Mouse (Mus musculus): ENCODE data around the gene Ppp1ca. TPM values are rescaled to one million over a fixed set of nuclear protein-coding genes. Genes with fewer than 3 reads are reported as not detected.

The Ppp1ca gene
- polyA plus RNA-seq, 1 experiment from 2014 or later = 946 TPM

DNA sequence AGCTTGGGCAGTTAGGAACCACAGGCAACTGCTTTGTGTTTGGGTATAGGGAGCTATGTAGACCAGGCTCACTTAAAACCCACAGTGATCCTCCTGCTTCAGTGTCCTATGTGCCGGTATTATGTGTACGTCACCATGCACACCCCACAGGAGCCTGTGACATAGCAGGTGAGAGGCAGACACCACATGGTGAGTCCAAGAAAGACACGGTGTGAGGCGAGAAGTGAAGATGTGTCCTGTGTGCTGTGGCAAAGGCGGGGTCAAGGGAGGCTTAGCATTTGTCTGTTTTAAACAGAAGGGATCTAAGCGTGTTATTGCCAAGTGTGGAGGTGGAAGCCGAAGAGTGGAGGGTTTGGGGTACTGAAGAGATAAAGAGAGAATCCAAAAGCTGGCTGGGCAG is 34.9 kb downstream of the Ppp1ca start:
- Histone ChIP-seq H3K36me3 (peaks cover 9% of the 10 kb centered on the region; the same call in 1 of the 2 replicates), H3K27ac (no peak overlapping the region), H3K4me3 (no peak overlapping the region), H3K9me3 (no peaks in the 10 kb centered on the region), H3K27me3 (ENCODE audit: insufficient read depth, poor library complexity, severe bottlenecking) (peaks cover 41% of the 10 kb centered on the region), H3K4me1 (peaks cover 26% of the 10 kb centered on the region)
- WGBS = 84% methylated on average over 7 of the region's 7 CpGs
- no peak for DNase-seq (ENCODE audit: low spot score)

DNA sequence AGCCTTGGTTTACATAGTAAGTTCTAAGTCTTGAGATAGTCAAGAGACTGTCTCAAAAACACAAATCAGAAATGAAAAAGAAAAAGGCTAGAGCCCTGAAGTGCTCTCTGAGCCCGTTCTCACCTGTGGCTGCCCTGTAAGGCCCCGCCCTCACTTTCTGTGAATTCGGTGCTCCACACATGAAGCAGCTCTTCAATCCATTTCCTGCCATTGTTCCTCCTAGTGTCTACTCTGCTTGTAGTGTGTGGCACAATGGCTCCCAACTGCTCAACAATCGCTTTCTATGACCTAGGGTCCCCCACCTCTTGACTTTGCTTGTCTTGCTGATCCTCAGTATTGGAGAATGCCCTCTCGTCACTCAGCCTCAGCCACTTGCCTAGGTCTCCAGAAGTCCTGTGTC is 35.6 kb downstream of the Ppp1ca start:
- Histone ChIP-seq H3K36me3 (0 out of 2 replicates have a peak, but pooled peaks cover 2% of the 10 kb centered on the region), H3K9me3 (no peaks in the 10 kb centered on the region), H3K4me1 (peaks cover 25% of the 10 kb centered on the region), H3K27me3 (ENCODE audit: insufficient read depth, poor library complexity, severe bottlenecking) (peaks cover 34% of the 10 kb centered on the region), H3K4me3 (no peak overlapping the region), H3K27ac (0 out of 2 replicates have a peak overlapping the region, but pooled peaks have one; percentile 2)
- WGBS = 54% methylated on average over 5 of the region's 5 CpGs
- no peak for DNase-seq (ENCODE audit: low spot score)

DNA sequence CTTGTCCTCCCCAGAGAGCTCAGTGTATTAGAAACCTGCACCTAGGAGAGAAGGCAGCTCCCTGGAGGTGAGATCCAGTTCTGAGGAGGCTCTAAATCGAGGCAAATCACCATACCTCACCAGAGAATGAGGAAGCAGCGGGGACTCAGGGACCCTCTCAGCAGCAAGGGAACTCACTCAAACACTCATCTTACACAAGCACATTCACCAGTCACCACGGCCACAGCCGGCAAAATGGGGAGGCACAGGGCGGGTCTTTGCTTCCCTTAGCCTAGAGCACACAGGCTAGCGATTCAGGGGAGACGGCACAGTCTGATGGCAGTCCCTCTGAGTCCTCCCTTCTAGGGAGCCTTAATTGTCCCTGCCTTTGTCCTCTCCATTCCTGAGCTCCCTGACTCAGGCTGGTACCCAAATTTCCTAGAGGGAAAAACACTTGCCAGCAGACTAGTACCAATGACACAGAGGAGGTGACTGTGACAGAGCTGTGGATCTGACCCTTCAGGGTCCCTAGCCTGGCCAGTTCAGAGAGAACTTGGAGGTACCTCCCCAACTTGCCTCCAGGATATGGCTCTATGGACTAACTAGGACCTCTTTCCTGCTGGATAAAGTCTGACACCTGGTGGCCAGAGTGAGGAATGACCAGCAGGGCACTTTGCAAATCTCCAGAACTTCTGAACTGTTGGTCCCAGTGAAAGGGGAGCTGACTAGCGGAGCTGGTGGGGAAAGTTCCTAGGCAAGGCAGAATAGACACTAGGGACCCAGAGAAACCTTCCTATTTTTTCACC is 36.2 kb downstream of the Ppp1ca start:
- no peak for DNase-seq (ENCODE audit: low spot score)
- WGBS = 22% methylated on average over 8 of the region's 8 CpGs

DNA sequence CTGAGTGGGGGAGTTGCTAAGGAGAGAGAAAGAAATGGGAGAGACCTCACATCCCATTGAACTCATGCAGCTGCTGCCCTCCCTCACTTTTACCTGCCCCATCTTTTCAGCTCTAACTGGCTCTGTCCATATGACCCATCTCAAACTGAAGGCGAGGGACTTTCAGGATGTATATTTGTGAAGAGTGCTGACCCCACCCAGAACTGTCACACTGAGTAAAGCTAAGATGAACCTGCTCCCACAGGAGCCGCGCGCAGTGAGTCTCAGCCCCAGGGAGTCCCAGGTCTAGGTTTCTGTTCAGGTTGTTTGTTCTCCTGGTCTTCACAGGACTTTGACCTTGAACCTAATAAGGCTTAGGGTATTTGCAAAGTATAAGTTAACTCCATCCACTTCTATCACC is 37.0 kb downstream of the Ppp1ca start:
- H3K27me3 ChIP-seq (ENCODE audit: insufficient read depth, poor library complexity, severe bottlenecking) = peaks cover 31% of the 10 kb centered on the region
- DNase-seq (ENCODE audit: low spot score) = no peak
- H3K27ac ChIP-seq = no peak overlapping the region
- H3K9me3 ChIP-seq = no peaks in the 10 kb centered on the region
- no peaks in the 10 kb centered on the region for H3K36me3 ChIP-seq
- H3K4me1 ChIP-seq = peaks cover 27% of the 10 kb centered on the region
- WGBS = 75% methylated on average over 4 of the region's 4 CpGs
- H3K4me3 ChIP-seq = no peak overlapping the region

More for the DNA sequence above, 36.2 kb downstream of the Ppp1ca start:
- H3K4me1 ChIP-seq = peaks cover 27% of the 10 kb centered on the region
- no peaks in the 10 kb centered on the region for H3K9me3 ChIP-seq
- H3K27me3 ChIP-seq (ENCODE audit: insufficient read depth, poor library complexity, severe bottlenecking) = peaks cover 31% of the 10 kb centered on the region
- peak overlapping the region; percentile 2; the same call in 1 of the 2 replicates for H3K27ac ChIP-seq
- no peak overlapping the region for H3K4me3 ChIP-seq
- no peaks in the 10 kb centered on the region for H3K36me3 ChIP-seq

DNA sequence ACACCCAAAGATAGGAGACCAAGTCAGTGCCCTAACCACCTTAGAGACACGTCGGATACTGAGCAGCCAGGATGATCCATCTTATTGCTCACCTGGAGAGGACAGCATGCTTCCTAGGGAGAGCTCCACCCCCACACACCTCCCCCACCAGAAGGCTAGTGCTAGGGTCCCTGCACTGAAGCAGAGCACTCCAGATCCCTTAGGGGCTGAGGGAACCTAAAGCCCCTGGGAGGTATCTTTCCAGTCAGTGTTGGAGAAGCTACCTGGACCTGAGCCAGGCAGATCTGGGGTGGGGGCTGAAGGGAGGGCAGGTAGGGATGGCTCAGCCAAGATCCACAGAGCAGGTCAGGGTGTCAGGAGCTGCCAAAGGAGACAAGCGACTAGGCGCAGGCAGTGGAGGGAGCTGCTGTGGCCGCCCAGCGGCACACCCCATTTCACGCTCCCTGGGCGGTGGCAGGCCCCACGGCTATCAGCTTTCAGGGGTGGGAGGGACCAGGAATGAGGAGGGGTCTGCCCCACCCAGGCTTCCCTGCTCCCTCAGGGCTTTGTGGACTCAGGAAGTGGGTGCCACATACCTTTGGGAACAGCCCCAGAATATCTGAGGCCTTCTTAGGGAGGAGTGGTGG is 37.7 kb downstream of the Ppp1ca start:
- DNase-seq (ENCODE audit: low spot score) = no peak
- Histone ChIP-seq H3K27ac (peak overlapping the region; percentile 60; the same call in 1 of the 2 replicates), H3K4me1 (peaks cover 27% of the 10 kb centered on the region), H3K36me3 (no peaks in the 10 kb centered on the region), H3K4me3 (no peak overlapping the region), H3K9me3 (no peaks in the 10 kb centered on the region), H3K27me3 (ENCODE audit: insufficient read depth, poor library complexity, severe bottlenecking) (peaks cover 31% of the 10 kb centered on the region)
- 33% methylated on average over 9 of the region's 9 CpGs for WGBS

DNA sequence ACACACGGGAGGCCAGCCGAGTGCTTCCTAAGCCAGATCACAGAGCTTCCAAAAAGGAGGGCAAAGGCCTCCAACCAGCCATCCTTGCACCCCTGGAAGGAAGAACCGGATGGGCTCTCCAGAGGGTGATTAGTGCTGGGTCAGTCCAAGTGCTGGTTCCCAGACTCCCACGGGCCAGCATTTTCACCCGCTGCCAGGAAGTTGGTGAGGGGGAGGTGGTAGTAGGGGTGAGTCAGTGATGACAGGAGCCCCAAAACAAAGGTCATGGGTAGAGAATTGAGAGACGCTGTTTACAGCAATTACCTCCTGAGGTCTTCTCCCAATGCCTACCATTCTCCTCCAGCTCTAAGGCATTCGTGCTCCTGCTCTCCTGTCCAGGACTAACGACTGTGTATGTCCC is 38.5 kb downstream of the Ppp1ca start:
- H3K27me3 ChIP-seq (ENCODE audit: insufficient read depth, poor library complexity, severe bottlenecking) = peaks cover 31% of the 10 kb centered on the region
- WGBS = 68% methylated on average over 8 of the region's 8 CpGs
- no peaks in the 10 kb centered on the region for H3K36me3 ChIP-seq
- DNase-seq (ENCODE audit: low spot score) = no peak
- peak overlapping the region; percentile 36 for H3K27ac ChIP-seq
- H3K9me3 ChIP-seq = no peaks in the 10 kb centered on the region
- H3K4me3 ChIP-seq = no peak overlapping the region
- H3K4me1 ChIP-seq = peaks cover 27% of the 10 kb centered on the region

DNA sequence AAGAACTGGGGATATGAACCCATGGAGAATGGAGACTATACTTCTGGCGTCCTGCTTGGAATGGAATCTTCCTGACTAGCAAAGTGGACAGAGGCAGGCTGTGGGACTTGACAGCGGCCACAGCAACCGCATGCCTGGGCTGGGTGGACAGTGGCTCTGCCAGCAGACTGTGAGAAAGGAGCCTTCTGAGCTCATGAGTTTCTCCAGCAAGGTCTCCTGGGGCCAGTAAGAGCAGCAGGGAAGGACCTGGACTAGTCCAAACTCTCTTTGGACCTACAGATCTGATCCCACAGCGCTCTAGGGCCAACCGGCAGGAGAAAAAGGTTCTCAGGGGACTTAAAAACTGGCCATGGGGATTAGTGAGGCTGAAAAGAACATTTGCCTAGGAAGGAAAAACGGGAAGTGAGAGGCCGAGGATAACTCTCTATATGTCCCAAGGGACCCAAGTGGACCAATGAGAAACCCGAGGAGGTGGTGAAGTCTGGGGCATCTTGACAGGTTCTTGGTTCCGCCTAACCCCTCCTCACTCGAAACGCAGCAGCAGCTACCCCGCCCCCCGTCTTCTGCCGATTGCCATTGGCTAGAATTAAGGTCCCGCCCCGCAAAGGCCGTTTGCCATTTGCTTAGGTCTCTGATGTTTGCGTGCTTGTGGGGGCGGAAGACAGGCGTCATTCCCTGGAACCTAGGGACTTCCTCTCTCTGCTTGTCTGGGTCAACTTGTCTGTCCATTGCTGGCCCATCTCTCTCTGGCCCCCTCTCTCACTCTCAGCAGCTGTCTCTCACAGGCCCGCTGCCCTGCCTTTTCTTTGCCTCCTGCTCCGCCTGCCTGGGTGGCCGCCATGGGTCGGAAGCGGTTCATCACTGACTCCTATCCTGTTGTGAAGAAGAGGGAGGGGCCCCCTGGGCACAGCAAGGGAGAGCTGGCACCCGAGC is 39.7 kb downstream of the Ppp1ca start, which contains the start of gene Pold4:
Pold4 (plus strand) TSS at position 647 of the 933 bp plus-strand sequence.
- Histone ChIP-seq H3K36me3 (no peaks in the 10 kb centered on the region), H3K4me1 (peaks cover 27% of the 10 kb centered on the region), H3K27ac (peak within 1 kb of the TSS; percentile 83), H3K9me3 (no peaks in the 10 kb centered on the region), H3K4me3 (peak within 1 kb of the TSS; percentile 63), H3K27me3 (ENCODE audit: insufficient read depth, poor library complexity, severe bottlenecking) (peaks cover 31% of the 10 kb centered on the region)
- DNase-seq (ENCODE audit: low spot score) = peak; percentile 98
- WGBS = 12% methylated on average over 26 of the region's 26 CpGs

DNA sequence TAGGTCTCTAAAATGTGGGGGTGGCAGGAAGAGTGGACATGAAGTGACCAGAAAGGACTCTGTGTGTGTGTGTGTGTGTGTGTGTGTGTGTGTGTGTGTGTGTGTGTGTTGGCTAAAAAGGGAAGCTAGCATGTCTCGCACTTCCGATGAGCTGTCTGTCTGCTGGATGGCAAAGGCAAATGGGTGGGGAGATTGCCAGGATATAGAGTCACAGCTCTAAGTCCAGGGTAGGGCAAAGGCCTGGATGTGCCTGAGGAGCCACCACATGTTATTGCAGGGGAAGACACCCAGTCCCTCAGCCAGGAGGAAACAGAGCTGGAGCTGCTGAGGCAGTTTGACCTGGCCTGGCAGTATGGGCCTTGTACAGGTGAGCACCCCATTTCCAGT is 40.3 kb downstream of the Ppp1ca start:
- Histone ChIP-seq H3K4me1 (peaks cover 27% of the 10 kb centered on the region), H3K9me3 (no peaks in the 10 kb centered on the region), H3K27ac (peak overlapping the region; percentile 83), H3K36me3 (no peaks in the 10 kb centered on the region), H3K4me3 (peak overlapping the region; percentile 63), H3K27me3 (ENCODE audit: insufficient read depth, poor library complexity, severe bottlenecking) (peaks cover 25% of the 10 kb centered on the region)
- WGBS = 48% methylated on average over 2 of the region's 2 CpGs
- no peak for DNase-seq (ENCODE audit: low spot score)

DNA sequence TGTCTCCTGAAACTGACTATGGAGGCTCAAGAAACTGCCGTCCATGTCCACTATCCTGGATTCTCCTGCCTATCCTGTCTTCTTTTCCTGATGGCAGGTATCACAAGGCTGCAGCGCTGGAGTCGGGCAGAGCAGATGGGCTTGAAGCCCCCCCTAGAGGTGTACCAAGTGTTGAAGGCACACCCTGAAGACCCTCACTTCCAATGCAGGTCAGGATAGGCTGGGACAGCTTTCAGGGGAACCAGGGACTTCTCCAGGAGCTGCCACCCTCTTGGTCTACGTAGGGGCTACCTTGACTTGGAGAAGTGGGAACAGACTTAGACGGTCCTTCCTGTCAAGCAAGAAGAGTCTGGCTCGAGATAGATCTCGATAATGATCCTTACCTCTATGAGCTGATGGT is 40.8 kb downstream of the Ppp1ca start:
- H3K4me1 ChIP-seq = peaks cover 27% of the 10 kb centered on the region
- WGBS = 79% methylated on average over 7 of the region's 7 CpGs

DNA sequence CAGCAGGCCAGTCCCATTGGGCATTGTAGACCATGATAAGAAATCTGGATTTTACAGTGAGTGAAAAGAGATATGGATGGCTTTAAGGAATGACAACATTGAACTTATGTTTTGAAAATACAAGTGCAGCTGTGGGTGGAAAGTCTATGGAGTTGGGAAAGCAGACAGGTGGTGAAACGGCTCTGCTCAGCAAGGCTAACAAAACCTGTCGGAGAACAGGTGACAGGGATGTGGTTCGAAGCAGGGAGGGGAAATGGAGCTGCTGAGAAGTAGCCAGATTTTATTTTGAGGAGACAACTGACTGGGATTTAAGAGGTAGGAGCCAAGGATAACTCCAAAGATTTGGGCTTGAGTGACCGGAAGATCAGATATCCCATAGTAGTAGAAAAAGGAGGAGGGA is 42.7 kb downstream of the Ppp1ca start:
- H3K36me3 ChIP-seq = no peaks in the 10 kb centered on the region
- no peak for DNase-seq (ENCODE audit: low spot score)
- no peak overlapping the region for H3K4me3 ChIP-seq
- H3K9me3 ChIP-seq = no peaks in the 10 kb centered on the region
- H3K4me1 ChIP-seq = peaks cover 29% of the 10 kb centered on the region
- H3K27me3 ChIP-seq (ENCODE audit: insufficient read depth, poor library complexity, severe bottlenecking) = peaks cover 10% of the 10 kb centered on the region
- H3K27ac ChIP-seq = no peak overlapping the region
- 71% methylated on average over 4 of the region's 4 CpGs for WGBS

More for the DNA sequence above, 40.8 kb downstream of the Ppp1ca start:
- Histone ChIP-seq H3K36me3 (no peaks in the 10 kb centered on the region), H3K27me3 (ENCODE audit: insufficient read depth, poor library complexity, severe bottlenecking) (peaks cover 21% of the 10 kb centered on the region), H3K4me3 (no peak overlapping the region), H3K9me3 (no peaks in the 10 kb centered on the region), H3K27ac (no peak overlapping the region)
- no peak for DNase-seq (ENCODE audit: low spot score)

DNA sequence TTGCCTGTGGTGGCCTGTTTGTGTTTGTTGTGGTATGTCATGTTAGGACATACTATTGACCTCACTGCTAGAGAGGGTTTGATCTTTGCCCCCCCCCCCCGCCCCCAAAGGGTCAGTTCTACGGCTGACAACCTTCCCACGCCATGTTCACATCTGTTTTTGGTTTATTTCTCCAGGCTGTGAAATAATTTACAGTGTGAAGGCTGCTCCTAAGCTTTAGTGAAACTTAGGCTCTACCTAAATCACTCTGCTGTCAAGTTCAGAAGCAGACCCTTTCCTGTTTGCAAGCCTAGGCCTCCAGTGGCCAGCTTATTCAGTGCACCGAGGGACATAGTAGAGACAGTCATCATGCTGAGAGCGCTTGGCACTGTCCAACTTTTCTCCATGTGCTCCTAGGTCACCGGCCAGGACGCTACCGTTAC is 48.4 kb downstream of the Ppp1ca start:
- Histone ChIP-seq H3K9me3 (no peaks in the 10 kb centered on the region), H3K27ac (no peak overlapping the region), H3K27me3 (ENCODE audit: insufficient read depth, poor library complexity, severe bottlenecking) (no peaks in the 10 kb centered on the region), H3K4me3 (no peak overlapping the region), H3K36me3 (no peaks in the 10 kb centered on the region), H3K4me1 (peaks cover 6% of the 10 kb centered on the region; the same call in 1 of the 2 replicates)
- no peak for DNase-seq (ENCODE audit: low spot score)
- WGBS = 68% methylated on average over 8 of the region's 8 CpGs

DNA sequence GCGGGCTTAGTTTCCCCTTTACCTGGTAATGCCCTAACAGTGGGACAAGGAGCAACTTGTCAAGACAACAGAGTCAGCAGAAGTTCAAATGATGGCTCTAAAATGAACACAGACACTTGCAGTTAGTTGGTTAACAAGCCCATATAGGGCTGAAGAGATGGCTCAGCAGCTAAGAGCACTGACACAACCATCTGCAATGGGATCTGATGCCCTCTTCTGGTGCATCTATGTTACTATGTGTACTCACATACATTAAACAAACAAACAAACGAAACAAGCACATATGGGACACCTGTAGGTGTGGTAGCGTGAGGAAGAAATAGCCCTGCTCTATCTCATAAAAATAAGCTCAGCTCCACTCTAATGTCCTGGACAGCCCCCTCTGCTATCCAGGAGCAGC is 50.6 kb downstream of the Ppp1ca start:
- Histone ChIP-seq H3K9me3 (no peaks in the 10 kb centered on the region), H3K27ac (no peak overlapping the region), H3K36me3 (no peaks in the 10 kb centered on the region), H3K4me1 (peaks cover 6% of the 10 kb centered on the region; the same call in 1 of the 2 replicates), H3K4me3 (no peak overlapping the region), H3K27me3 (ENCODE audit: insufficient read depth, poor library complexity, severe bottlenecking) (no peaks in the 10 kb centered on the region)
- WGBS = 54% methylated on average over 3 of the region's 3 CpGs
- DNase-seq (ENCODE audit: low spot score) = no peak

Data from heart, embryonic 10.5 days (tissue).